Mouse (Mus musculus): Measurements from ENCODE around the gene Dapk1. TPM values are rescaled to one million over a fixed set of nuclear protein-coding genes. Genes with fewer than 3 reads are reported as not detected.

Dapk1 gene
- polyA plus RNA-seq, 1 experiment from 2014 or later = 14.8 TPM

- peaks cover 24% of the 10 kb centered on the region for H3K4me1 ChIP-seq (ENCODE audit: control insufficient read depth, insufficient read depth, low read length)
- DNase-seq (ENCODE audit: low spot score) = no peak
- no peak overlapping the region for H3K4me2 ChIP-seq (ENCODE audit: low read depth, severe bottlenecking)
- whole genome bisulfite sequencing = 92% methylated on average over 8 of the region's 8 CpGs
- no peaks in the 10 kb centered on the region for H3K9me3 ChIP-seq (ENCODE audit: control insufficient read depth, low read length)
- H3K9ac ChIP-seq (ENCODE audit: low read length) = no peak overlapping the region
- H3K27me3 ChIP-seq (ENCODE audit: control insufficient read depth, insufficient read depth, low read length) = no peaks in the 10 kb centered on the region
- H3K4me3 ChIP-seq (ENCODE audit: low read depth, low read length) = no peak overlapping the region
- no peak overlapping the region for H3K27ac ChIP-seq (replicated peaks; ENCODE audit: low read depth, low read length)
- H3K36me3 ChIP-seq (ENCODE audit: control insufficient read depth, insufficient read depth, low read length) = no peaks in the 10 kb centered on the region
- no peak for ATAC-seq (ENCODE audit: insufficient number of reproducible peaks, low FRiP score, low TSS enrichment, low read depth)
Measured at GRCm38 (mm10) chr13:60672287-60672686, 70.5 kb downstream of the Dapk1 start.

- Histone ChIP-seq H3K27me3 (ENCODE audit: control insufficient read depth, insufficient read depth, low read length) (no peaks in the 10 kb centered on the region), H3K27ac (replicated peaks; ENCODE audit: low read depth, low read length) (no peak overlapping the region), H3K9me3 (ENCODE audit: control insufficient read depth, low read length) (no peaks in the 10 kb centered on the region), H3K4me1 (ENCODE audit: control insufficient read depth, insufficient read depth, low read length) (peaks cover 24% of the 10 kb centered on the region), H3K9ac (ENCODE audit: low read length) (no peak overlapping the region), H3K4me3 (ENCODE audit: low read depth, low read length) (no peak overlapping the region), H3K36me3 (ENCODE audit: control insufficient read depth, insufficient read depth, low read length) (no peaks in the 10 kb centered on the region), H3K4me2 (ENCODE audit: low read depth, severe bottlenecking) (no peak overlapping the region)
- DNase-seq (ENCODE audit: low spot score) = no peak
- WGBS = 88% methylated on average over 11 of the region's 11 CpGs
- no peak for ATAC-seq (ENCODE audit: insufficient number of reproducible peaks, low FRiP score, low TSS enrichment, low read depth)
Measured at GRCm38 (mm10) chr13:60672882-60673675, 71.3 kb downstream of the Dapk1 start.

- H3K9me3 ChIP-seq (ENCODE audit: control insufficient read depth, low read length) = no peaks in the 10 kb centered on the region
- H3K27me3 ChIP-seq (ENCODE audit: control insufficient read depth, insufficient read depth, low read length) = no peaks in the 10 kb centered on the region
- no peak overlapping the region for H3K4me3 ChIP-seq (ENCODE audit: low read depth, low read length)
- WGBS = 21% methylated on average over 2 of the region's 2 CpGs
- no peak overlapping the region for H3K9ac ChIP-seq (ENCODE audit: low read length)
- H3K27ac ChIP-seq (replicated peaks; ENCODE audit: low read depth, low read length) = no peak overlapping the region; the same call in 1 of the 2 replicates
- ATAC-seq (ENCODE audit: insufficient number of reproducible peaks, low FRiP score, low TSS enrichment, low read depth) (no peak), DNase-seq (ENCODE audit: low spot score) (no peak)
- peaks cover 24% of the 10 kb centered on the region for H3K4me1 ChIP-seq (ENCODE audit: control insufficient read depth, insufficient read depth, low read length)
- H3K4me2 ChIP-seq (ENCODE audit: low read depth, severe bottlenecking) = no peak overlapping the region
- no peaks in the 10 kb centered on the region for H3K36me3 ChIP-seq (ENCODE audit: control insufficient read depth, insufficient read depth, low read length)
Measured at GRCm38 (mm10) chr13:60674301-60674700, 72.6 kb downstream of the Dapk1 start.

- 18% methylated on average over 9 of the region's 9 CpGs for WGBS
- Histone ChIP-seq H3K27ac (replicated peaks; ENCODE audit: low read depth, low read length) (no peak overlapping the region), H3K4me2 (ENCODE audit: low read depth, severe bottlenecking) (peak overlapping the region; percentile 25; the same call in 1 of the 2 replicates), H3K4me1 (ENCODE audit: control insufficient read depth, insufficient read depth, low read length) (peaks cover 24% of the 10 kb centered on the region), H3K9me3 (ENCODE audit: control insufficient read depth, low read length) (no peaks in the 10 kb centered on the region), H3K9ac (ENCODE audit: low read length) (no peak overlapping the region), H3K4me3 (ENCODE audit: low read depth, low read length) (no peak overlapping the region), H3K27me3 (ENCODE audit: control insufficient read depth, insufficient read depth, low read length) (no peaks in the 10 kb centered on the region), H3K36me3 (ENCODE audit: control insufficient read depth, insufficient read depth, low read length) (no peaks in the 10 kb centered on the region)
- ATAC-seq (ENCODE audit: insufficient number of reproducible peaks, low FRiP score, low TSS enrichment, low read depth) (peak; percentile 45; the same call in 1 of the 2 replicates), DNase-seq (ENCODE audit: low spot score) (peak; percentile 60)
Measured at GRCm38 (mm10) chr13:60674911-60675310, 73.2 kb downstream of the Dapk1 start.

GRCm38 (mm10) chr13:60675416-60675815, 73.7 kb downstream of the Dapk1 start:
- ATAC-seq (ENCODE audit: insufficient number of reproducible peaks, low FRiP score, low TSS enrichment, low read depth) = no peak

GRCm38 (mm10) chr13:60678912-60679311, 77.2 kb downstream of the Dapk1 start:
- Histone ChIP-seq H3K4me2 (ENCODE audit: low read depth, severe bottlenecking) (no peak overlapping the region), H3K27ac (replicated peaks; ENCODE audit: low read depth, low read length) (no peak overlapping the region), H3K27me3 (ENCODE audit: control insufficient read depth, insufficient read depth, low read length) (no peaks in the 10 kb centered on the region), H3K4me1 (ENCODE audit: control insufficient read depth, insufficient read depth, low read length) (peaks cover 15% of the 10 kb centered on the region), H3K9me3 (ENCODE audit: control insufficient read depth, low read length) (no peaks in the 10 kb centered on the region), H3K36me3 (ENCODE audit: control insufficient read depth, insufficient read depth, low read length) (no peaks in the 10 kb centered on the region), H3K4me3 (ENCODE audit: low read depth, low read length) (no peak overlapping the region), H3K9ac (ENCODE audit: low read length) (no peak overlapping the region)
- WGBS = 54% methylated on average over 6 of the region's 6 CpGs
- DNase-seq (ENCODE audit: low spot score) (no peak), ATAC-seq (ENCODE audit: insufficient number of reproducible peaks, low FRiP score, low TSS enrichment, low read depth) (no peak)

More at GRCm38 (mm10) chr13:60675416-60675815, 73.7 kb downstream of the Dapk1 start:
- 31% methylated on average over 4 of the region's 4 CpGs for WGBS
- no peak overlapping the region for H3K4me3 ChIP-seq (ENCODE audit: low read depth, low read length)
- no peaks in the 10 kb centered on the region for H3K27me3 ChIP-seq (ENCODE audit: control insufficient read depth, insufficient read depth, low read length)
- no peaks in the 10 kb centered on the region for H3K9me3 ChIP-seq (ENCODE audit: control insufficient read depth, low read length)
- no peaks in the 10 kb centered on the region for H3K36me3 ChIP-seq (ENCODE audit: control insufficient read depth, insufficient read depth, low read length)
- no peak overlapping the region for H3K4me2 ChIP-seq (ENCODE audit: low read depth, severe bottlenecking)
- peaks cover 23% of the 10 kb centered on the region for H3K4me1 ChIP-seq (ENCODE audit: control insufficient read depth, insufficient read depth, low read length)
- DNase-seq (ENCODE audit: low spot score) = no peak
- H3K9ac ChIP-seq (ENCODE audit: low read length) = no peak overlapping the region
- peak overlapping the region; percentile 52; the same call in 1 of the 2 replicates for H3K27ac ChIP-seq (replicated peaks; ENCODE audit: low read depth, low read length)

GRCm38 (mm10) chr13:60682714-60683695, 81.3 kb downstream of the Dapk1 start:
- H3K27ac ChIP-seq (replicated peaks; ENCODE audit: low read depth, low read length) = no peak overlapping the region
- ATAC-seq (ENCODE audit: insufficient number of reproducible peaks, low FRiP score, low TSS enrichment, low read depth) (no peak), DNase-seq (ENCODE audit: low spot score) (no peak)
- H3K27me3 ChIP-seq (ENCODE audit: control insufficient read depth, insufficient read depth, low read length) = no peaks in the 10 kb centered on the region
- no peak overlapping the region for H3K4me3 ChIP-seq (ENCODE audit: low read depth, low read length)
- H3K4me2 ChIP-seq (ENCODE audit: low read depth, severe bottlenecking) = no peak overlapping the region
- no peak overlapping the region for H3K9ac ChIP-seq (ENCODE audit: low read length)
- no peaks in the 10 kb centered on the region for H3K36me3 ChIP-seq (ENCODE audit: control insufficient read depth, insufficient read depth, low read length)
- peaks cover 7% of the 10 kb centered on the region; the same call in 1 of the 2 replicates for H3K4me1 ChIP-seq (ENCODE audit: control insufficient read depth, insufficient read depth, low read length)
- WGBS = 86% methylated on average over 15 of the region's 15 CpGs
- no peaks in the 10 kb centered on the region for H3K9me3 ChIP-seq (ENCODE audit: control insufficient read depth, low read length)

- WGBS = 68% methylated on average over 10 of the region's 10 CpGs
- Histone ChIP-seq H3K9me3 (ENCODE audit: control insufficient read depth, low read length) (no peaks in the 10 kb centered on the region), H3K27me3 (ENCODE audit: control insufficient read depth, insufficient read depth, low read length) (no peaks in the 10 kb centered on the region), H3K4me3 (ENCODE audit: low read depth, low read length) (no peak overlapping the region), H3K36me3 (ENCODE audit: control insufficient read depth, insufficient read depth, low read length) (no peaks in the 10 kb centered on the region), H3K4me2 (ENCODE audit: low read depth, severe bottlenecking) (no peak overlapping the region), H3K27ac (replicated peaks; ENCODE audit: low read depth, low read length) (no peak overlapping the region), H3K4me1 (ENCODE audit: control insufficient read depth, insufficient read depth, low read length) (peaks cover 7% of the 10 kb centered on the region; the same call in 1 of the 2 replicates), H3K9ac (ENCODE audit: low read length) (no peak overlapping the region)
- DNase-seq (ENCODE audit: low spot score) (no peak), ATAC-seq (ENCODE audit: insufficient number of reproducible peaks, low FRiP score, low TSS enrichment, low read depth) (no peak)
Measured at GRCm38 (mm10) chr13:60684050-60684760, 82.5 kb downstream of the Dapk1 start.

Data from limb, embryonic 11.5 days (tissue).